Mouse (Mus musculus) testis, postnatal 10 days (tissue): ENCODE results near the gene Nfix.

Experiments
- DNase-seq: peaks from one replicate; pipeline ENCODE4 v3.0.0; 2021; ENCODE audit warnings: low spot score

The Nfix gene

GRCm38 (mm10) chr8:84766422-84766821 is 33.7 kb downstream of the Nfix start:
- DNase-seq, result no peak

GRCm38 (mm10) chr8:84765629-84766028 is 34.5 kb downstream of the Nfix start:
- no peak for DNase-seq

GRCm38 (mm10) chr8:84764870-84765495 is 35.2 kb downstream of the Nfix start:
- no peak for DNase-seq

GRCm38 (mm10) chr8:84764100-84764499 is 36.0 kb downstream of the Nfix start:
- no peak for DNase-seq

GRCm38 (mm10) chr8:84760901-84761300 is 39.2 kb downstream of the Nfix start:
- DNase-seq, result no peak

- no peak for DNase-seq
These were observed 39.7 kb downstream of the Nfix start for GRCm38 (mm10) chr8:84760405-84760805.

GRCm38 (mm10) chr8:84759718-84760117 is 40.4 kb downstream of the Nfix start:
- DNase-seq, result no peak

- no peak for DNase-seq
These were observed 41.0 kb downstream of the Nfix start for GRCm38 (mm10) chr8:84759126-84759525.

GRCm38 (mm10) chr8:84758308-84758707 is 41.8 kb downstream of the Nfix start:
- no peak for DNase-seq

GRCm38 (mm10) chr8:84757501-84757900 is 42.6 kb downstream of the Nfix start:
- DNase-seq, result no peak

GRCm38 (mm10) chr8:84752734-84753582 is 47.2 kb downstream of the Nfix start:
- DNase-seq, result no peak

GRCm38 (mm10) chr8:84749519-84749918 is 50.6 kb downstream of the Nfix start:
- no peak for DNase-seq

- peak; percentile 78 for DNase-seq
These were observed 54.9 kb downstream of the Nfix start for GRCm38 (mm10) chr8:84745032-84745925.

GRCm38 (mm10) chr8:84743517-84744420 is 56.4 kb downstream of the Nfix start:
- peak; percentile 95 for DNase-seq

- no peak for DNase-seq
These were observed 57.1 kb downstream of the Nfix start for GRCm38 (mm10) chr8:84743054-84743415.

GRCm38 (mm10) chr8:84742171-84743053 is 57.7 kb downstream of the Nfix start:
- peak; percentile 81 for DNase-seq

- DNase-seq, result no peak
These were observed 59.0 kb downstream of the Nfix start for GRCm38 (mm10) chr8:84740895-84741843.

- no peak for DNase-seq
These were observed 60.8 kb downstream of the Nfix start for GRCm38 (mm10) chr8:84739401-84739742.

- no peak for DNase-seq
These were observed 61.3 kb downstream of the Nfix start for GRCm38 (mm10) chr8:84738715-84739400.
